Mouse (Mus musculus): ENCODE data around the gene Ranbp10. TPM values are rescaled to one million over a fixed set of nuclear protein-coding genes. Genes with fewer than 3 reads are reported as not detected.

Gene Ranbp10
- 10 to 100 TPM; 19.3 to 25.2 (median 23.0) TPM for total RNA-seq (2022)

- DNase-seq (ENCODE audit: low spot score in 2 of 2), result peak; percentile 95 to 97
Observed at GRCm38 (mm10) chr8:105826861-105827848, at the start of gene Ranbp10, which contains the start of gene Tsnaxip1. Gene Ranbp10, minus strand, starts transcription at chr8:105827350. Gene Tsnaxip1, plus strand, starts transcription at chr8:105827731.

- peak; percentile 37 to 51 for DNase-seq (ENCODE audit: low spot score in 2 of 2)
Observed at GRCm38 (mm10) chr8:105874301-105874700, 47.2 kb upstream of the Ranbp10 start.

GRCm38 (mm10) chr8:105866364-105867029, 39.3 kb upstream of the Ranbp10 start:
- no peak for DNase-seq (ENCODE audit: low spot score in 2 of 2)

GRCm38 (mm10) chr8:105861951-105862350, 34.8 kb upstream of the Ranbp10 start:
- no peak for DNase-seq (ENCODE audit: low spot score in 2 of 2)

GRCm38 (mm10) chr8:105860143-105860981, 33.2 kb upstream of the Ranbp10 start, which contains the start of gene Nutf2:
Gene Nutf2, plus strand, starts transcription at chr8:105860580.
- peak; percentile 94 to 97 for DNase-seq (ENCODE audit: low spot score in 2 of 2)

GRCm38 (mm10) chr8:105859314-105859713, 32.2 kb upstream of the Ranbp10 start:
- DNase-seq (ENCODE audit: low spot score in 2 of 2), result no peak

GRCm38 (mm10) chr8:105858495-105858894, 31.3 kb upstream of the Ranbp10 start:
- DNase-seq (ENCODE audit: low spot score in 2 of 2), result no peak

GRCm38 (mm10) chr8:105856168-105856835, 29.2 kb upstream of the Ranbp10 start:
- DNase-seq (ENCODE audit: low spot score in 2 of 2), result no peak

GRCm38 (mm10) chr8:105855248-105856167, 28.4 kb upstream of the Ranbp10 start:
- peak; percentile 18 to 39 for DNase-seq (ENCODE audit: low spot score in 2 of 2)

- DNase-seq (ENCODE audit: low spot score in 2 of 2), result peak; percentile 84 to 87
Observed at GRCm38 (mm10) chr8:105854715-105855216, 27.6 kb upstream of the Ranbp10 start, which contains the start of gene Thap11. Gene Thap11, plus strand, starts transcription at chr8:105855132.

GRCm38 (mm10) chr8:105854303-105854702, 27.2 kb upstream of the Ranbp10 start:
- no peak for DNase-seq (ENCODE audit: low spot score in 2 of 2)

GRCm38 (mm10) chr8:105853178-105853577, 26.0 kb upstream of the Ranbp10 start, which contains the start of gene Cenpt:
Gene Cenpt, minus strand, starts transcription at chr8:105853278.
- no peak for DNase-seq (ENCODE audit: low spot score in 2 of 2)

- DNase-seq (ENCODE audit: low spot score in 2 of 2), result no peak
Observed at GRCm38 (mm10) chr8:105852146-105852729, 25.1 kb upstream of the Ranbp10 start.

- peak; percentile 68 to 75 for DNase-seq (ENCODE audit: low spot score in 2 of 2)
Observed at GRCm38 (mm10) chr8:105851651-105852143, 24.5 kb upstream of the Ranbp10 start.

- no peak for DNase-seq (ENCODE audit: low spot score in 2 of 2)
Observed at GRCm38 (mm10) chr8:105850611-105851010, 23.5 kb upstream of the Ranbp10 start.

GRCm38 (mm10) chr8:105850014-105850413, 22.9 kb upstream of the Ranbp10 start:
- no peak for DNase-seq (ENCODE audit: low spot score in 2 of 2)

GRCm38 (mm10) chr8:105846678-105847077, 19.5 kb upstream of the Ranbp10 start:
- DNase-seq (ENCODE audit: low spot score in 2 of 2), result no peak

- no peak for DNase-seq (ENCODE audit: low spot score in 2 of 2)
Observed at GRCm38 (mm10) chr8:105839209-105839608, 12.1 kb upstream of the Ranbp10 start.

Measured in gastrocnemius, adult 8-10 months (tissue).